Mouse (Mus musculus) spleen, adult 2 months (tissue): Measurements from ENCODE around the gene Calcr. TPM values are rescaled to one million over a fixed set of nuclear protein-coding genes. Genes with fewer than 3 reads are reported as not detected.
"Not testable (repeated sequence)": the region's sequence is repeated elsewhere in the genome, so short reads cannot be mapped to it uniquely, and the experiment has no call there.

ENCODE experiments used
- DNase-seq, 2 experiments: peaks; one replicate each; pipeline versions ENCODE4 v3.0.0 to v3.0.0-alpha.2; 2012 to 2021; ENCODE audit warnings: low spot score in 2 of 2, low read depth in 1 of 2
- H3K27ac ChIP-seq: fragments of 200-500 bp; 2 replicates; pipeline ENCODE4 v1.5.1; 2012; ENCODE audit warnings: low read length, inconsistent platforms; ENCODE audit not compliant: insufficient read depth
- H3K27me3 ChIP-seq: fragments of 200-500 bp; 2 replicates; pipeline ENCODE4 v1.6.1; 2012; ENCODE audit warnings: mild to moderate bottlenecking, moderate library complexity, low read length, inconsistent platforms; ENCODE audit not compliant: control insufficient read depth, insufficient read depth
- H3K36me3 ChIP-seq: fragments of 200-500 bp; 2 replicates; pipeline ENCODE4 v1.6.1; 2012; ENCODE audit warnings: mild to moderate bottlenecking, low read length, inconsistent platforms; ENCODE audit not compliant: control insufficient read depth, insufficient read depth
- H3K4me1 ChIP-seq: fragments of 200-500 bp; 2 replicates; pipeline ENCODE4 v1.6.1; 2011; ENCODE audit warnings: inconsistent platforms; ENCODE audit not compliant: control insufficient read depth, insufficient read depth, insufficient read length
- H3K4me3 ChIP-seq: fragments of 200-500 bp; 2 replicates; pipeline ENCODE4 v1.5.1; 2011; ENCODE audit warnings: mild to moderate bottlenecking, inconsistent platforms; ENCODE audit not compliant: insufficient read depth, insufficient read length; ENCODE audit errors: extremely low read depth
- CTCF ChIP-seq: fragments of 200-500 bp; IDR thresholded peaks from 2 replicates; pipeline ENCODE4 v1.5.1; 2011; ENCODE audit warnings: mild to moderate bottlenecking, inconsistent platforms; ENCODE audit not compliant: insufficient read depth, insufficient read length, insufficient replicate concordance; ENCODE audit errors: extremely low read depth
- POLR2A ChIP-seq: fragments of 200-500 bp; IDR thresholded peaks from 2 replicates; pipeline ENCODE4 v1.6.1; 2011; ENCODE audit warnings: low read depth, low read length, inconsistent platforms
- WGBS: fragments of 180-500 bp; shearing (Covaris S2); methylation state at CpG from one replicate; pipeline ENCODE4 v1.1.7; 2018; 5-methylcytosine and 5-hydroxymethylcytosine counted together
- polyA plus RNA-seq: library from polyadenylated mRNA; depleted of rRNA; stranded (reverse); fragments of >200 nt; gene quantifications from 2 replicates; pipeline ENCODE4 v1.2.3, GENCODE M21; 2012

Calcr gene
- polyA plus RNA-seq, 1 experiment, result not detected

GRCm38 (mm10) chr6:3741996-3742713 lies 22.4 kb downstream of the Calcr start:
- H3K4me3 ChIP-seq, result no peak overlapping the region

GRCm38 (mm10) chr6:3741296-3741695 lies 23.2 kb downstream of the Calcr start:
- WGBS, result 59% methylated on average over 11 of the region's 11 CpGs

More at GRCm38 (mm10) chr6:3741996-3742713, 22.4 kb downstream of the Calcr start:
- Histone ChIP-seq H3K27me3 (no peaks in the 10 kb centered on the region), H3K4me1 (no peaks in the 10 kb centered on the region), H3K36me3 (no peaks in the 10 kb centered on the region), H3K27ac (no peak overlapping the region)
- 86% methylated on average over 7 of the region's 7 CpGs for WGBS
- TF ChIP-seq CTCF (no peak), POLR2A (no peak)
- no peak for DNase-seq

GRCm38 (mm10) chr6:3730246-3730867 lies 34.2 kb downstream of the Calcr start:
- Histone ChIP-seq H3K4me1 (no peaks in the 10 kb centered on the region), H3K36me3 (no peaks in the 10 kb centered on the region), H3K4me3 (no peak overlapping the region), H3K27me3 (no peaks in the 10 kb centered on the region), H3K27ac (no peak overlapping the region)
- DNase-seq, result no peak
- 80% methylated on average over 4 of the region's 4 CpGs for WGBS
- no peak for TF ChIP-seq CTCF
- no peak for TF ChIP-seq POLR2A

More at GRCm38 (mm10) chr6:3741296-3741695, 23.2 kb downstream of the Calcr start:
- H3K27ac ChIP-seq, result no peak overlapping the region
- H3K4me1 ChIP-seq, result no peaks in the 10 kb centered on the region
- H3K27me3 ChIP-seq, result no peaks in the 10 kb centered on the region
- H3K4me3 ChIP-seq, result no peak overlapping the region
- TF ChIP-seq CTCF, result no peak
- TF ChIP-seq POLR2A, result no peak
- H3K36me3 ChIP-seq, result no peaks in the 10 kb centered on the region
- DNase-seq, result no peak

GRCm38 (mm10) chr6:3688087-3688642 lies 76.3 kb downstream of the Calcr start:
- WGBS, result 83% methylated on average over 7 of the region's 7 CpGs
- DNase-seq, result no peak
- no peak for TF ChIP-seq CTCF
- TF ChIP-seq POLR2A, result no peak
- Histone ChIP-seq H3K4me1 (no peaks in the 10 kb centered on the region), H3K4me3 (no peak overlapping the region), H3K27ac (no peak overlapping the region), H3K27me3 (no peaks in the 10 kb centered on the region), H3K36me3 (no peaks in the 10 kb centered on the region)

- 70% methylated on average over 2 of the region's 2 CpGs for WGBS
- not testable (repeated sequence) for H3K27me3 ChIP-seq, H3K27ac ChIP-seq, DNase-seq, H3K4me1 ChIP-seq, H3K4me3 ChIP-seq, H3K36me3 ChIP-seq
These were observed 86.2 kb downstream of the Calcr start for GRCm38 (mm10) chr6:3678286-3678685.

GRCm38 (mm10) chr6:3677806-3678205 lies 86.7 kb downstream of the Calcr start:
- WGBS, result 81% methylated on average over 2 of the region's 2 CpGs
- H3K4me3 ChIP-seq, result no peak overlapping the region
- no peak for DNase-seq
- TF ChIP-seq CTCF (no peak), POLR2A (no peak)
- H3K27ac ChIP-seq, result no peak overlapping the region
- H3K36me3 ChIP-seq, result no peaks in the 10 kb centered on the region
- H3K4me1 ChIP-seq, result no peaks in the 10 kb centered on the region
- no peaks in the 10 kb centered on the region for H3K27me3 ChIP-seq

GRCm38 (mm10) chr6:3671941-3672340 lies 92.6 kb downstream of the Calcr start:
- not testable (repeated sequence) for H3K36me3 ChIP-seq, H3K4me3 ChIP-seq, H3K27me3 ChIP-seq, H3K4me1 ChIP-seq, DNase-seq, H3K27ac ChIP-seq
- WGBS, result 92% methylated on average over 4 of the region's 4 CpGs
